Mouse (Mus musculus) midbrain, embryonic 14.5 days (tissue): ENCODE results near the gene Nudt22. TPM values are rescaled to one million over a fixed set of nuclear protein-coding genes. Genes with fewer than 3 reads are reported as not detected.

Experiments
- ATAC-seq: fragments of 200-750 bp; cut with Nextera tagmentation; 2 replicates; pipeline ENCODE4 v1.8.0; 2017; ENCODE audit warnings: moderate number of reproducible peaks, moderate library complexity; ENCODE audit not compliant: low FRiP score, low TSS enrichment
- DNase-seq: peaks from one replicate; pipeline ENCODE4 v3.0.0-alpha.2; 2015
- H3K27ac ChIP-seq: fragments of 300-500 bp; sonication (generic); replicated peaks from 2 replicates; pipeline ENCODE4 v1.5.1; 2014; ENCODE audit warnings: mild to moderate bottlenecking, low read depth, low read length, moderate library complexity
- H3K27me3 ChIP-seq: fragments of 300-500 bp; sonication (generic); 2 replicates; pipeline ENCODE4 v1.6.1; 2014; ENCODE audit warnings: low read length, control low read depth, mixed read lengths; ENCODE audit not compliant: control insufficient read depth, insufficient read depth
- H3K36me3 ChIP-seq: fragments of 300-500 bp; sonication (generic); 2 replicates; pipeline ENCODE4 v1.6.1; 2014; ENCODE audit warnings: low read length, control low read depth; ENCODE audit not compliant: control insufficient read depth, insufficient read depth
- H3K4me1 ChIP-seq: fragments of 300-500 bp; sonication (generic); 2 replicates; pipeline ENCODE4 v1.6.1; 2014; ENCODE audit warnings: mild to moderate bottlenecking, antibody characterized with exemption, low read length, control low read depth; ENCODE audit not compliant: control insufficient read depth, insufficient read depth
- H3K4me2 ChIP-seq: fragments of 300-500 bp; sonication (generic); 2 replicates; pipeline ENCODE4 v1.6.1; 2014; ENCODE audit warnings: mild to moderate bottlenecking, low read length, moderate library complexity
- H3K4me3 ChIP-seq: fragments of 300-500 bp; sonication (generic); replicated peaks from 2 replicates; pipeline ENCODE4 v1.5.1; 2014; ENCODE audit warnings: low read depth, low read length
- H3K9ac ChIP-seq: fragments of 300-500 bp; sonication (generic); replicated peaks from 2 replicates; pipeline ENCODE4 v1.6.1; 2014; ENCODE audit warnings: mild to moderate bottlenecking, low read length, moderate library complexity
- H3K9me3 ChIP-seq: fragments of 300-500 bp; sonication (generic); 2 replicates; pipeline ENCODE4 v1.6.1; 2016; ENCODE audit warnings: low read length, control low read depth, mixed read lengths; ENCODE audit not compliant: control insufficient read depth
- WGBS: fragments of 180-500 bp; shearing (Covaris S2); extraction: QIAGEN DNeasy Blood & Tissue Kit; methylation state at CpG from one replicate; pipeline ENCODE4 v1.1.7; 2014; 5-methylcytosine and 5-hydroxymethylcytosine counted together
- polyA plus RNA-seq: library from polyadenylated mRNA; unstranded; fragments of >200 nt; fragmentation: Nextera tagmentation; extraction: Ambion mirVana; gene quantifications from 2 replicates; pipeline ENCODE4 v1.2.1, GENCODE M21; 2014

Gene Nudt22
- 19.4 and 20.2 TPM in 2 replicates for polyA plus RNA-seq

DNA sequence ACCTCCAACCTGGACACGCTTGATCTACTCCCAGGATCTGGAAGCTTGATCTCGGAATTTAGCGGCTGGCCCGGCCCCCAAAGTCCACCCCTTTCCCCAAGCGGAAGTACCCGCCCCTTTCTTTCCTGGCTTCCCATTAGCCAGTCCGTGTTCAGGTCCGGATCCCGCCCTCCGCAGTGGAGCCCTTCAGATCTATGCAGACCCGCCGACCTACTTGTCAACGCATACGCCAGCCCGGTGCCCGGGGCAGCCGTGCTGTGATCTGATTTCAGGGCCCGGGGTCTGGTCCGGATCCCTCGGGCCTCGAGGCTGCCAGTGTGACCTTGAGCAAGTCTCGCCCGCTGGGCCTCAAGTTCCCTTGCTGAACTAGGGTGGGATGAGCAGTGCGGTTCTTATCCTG is at the start of gene Nudt22, which contains the start of gene Trpt1:
TSS of gene Nudt22 (minus strand) at position 112 of the 400 bp plus-strand sequence.
TSS of gene Trpt1 (plus strand) at position 126 of the 400 bp plus-strand sequence.
- H3K4me3 ChIP-seq, result peak within 1 kb of the TSS; percentile 63
- H3K27ac ChIP-seq, result peak within 1 kb of the TSS; percentile 67; the same call in 1 of the 2 replicates
- H3K4me2 ChIP-seq, result peak within 1 kb of the TSS; percentile 87
- peak within 1 kb of the TSS; percentile 73 for H3K9ac ChIP-seq
- WGBS, result under 1% methylated on average over 24 of the region's 24 CpGs
- H3K27me3 ChIP-seq, result no peaks in the 10 kb centered on the region
- DNase-seq, result peak; percentile 88
- peaks cover 34% of the 10 kb centered on the region for H3K4me1 ChIP-seq
- H3K36me3 ChIP-seq, result peaks cover 22% of the 10 kb centered on the region
- H3K9me3 ChIP-seq, result no peaks in the 10 kb centered on the region
- ATAC-seq, result peak; percentile 59

DNA sequence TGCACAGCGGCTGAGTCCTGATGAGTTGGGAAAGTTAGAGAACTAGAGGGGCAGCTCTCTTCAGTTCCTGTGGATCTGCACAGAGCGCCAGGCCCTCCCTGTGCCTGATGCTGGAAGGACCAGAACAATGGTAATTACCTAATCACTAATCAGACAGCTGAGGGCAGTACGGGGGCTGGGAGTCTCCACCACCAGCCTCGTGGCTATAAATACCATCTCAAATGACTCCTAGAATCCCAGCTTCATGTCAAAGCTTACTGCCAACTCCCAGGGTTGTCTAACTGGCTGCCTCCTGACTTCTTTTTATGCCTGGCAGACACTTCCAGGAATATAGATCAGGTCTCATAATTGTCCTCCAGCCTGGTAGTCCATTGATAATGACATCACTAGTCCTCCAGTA is 48.8 kb upstream of the Nudt22 start:
- Histone ChIP-seq H3K4me1 (no peaks in the 10 kb centered on the region), H3K9ac (no peak overlapping the region), H3K4me2 (no peak overlapping the region), H3K27ac (no peak overlapping the region), H3K9me3 (no peaks in the 10 kb centered on the region), H3K27me3 (no peaks in the 10 kb centered on the region), H3K36me3 (no peaks in the 10 kb centered on the region), H3K4me3 (no peak overlapping the region)
- no peak for ATAC-seq
- DNase-seq, result no peak
- 47% methylated on average over 4 of the region's 4 CpGs for WGBS

DNA sequence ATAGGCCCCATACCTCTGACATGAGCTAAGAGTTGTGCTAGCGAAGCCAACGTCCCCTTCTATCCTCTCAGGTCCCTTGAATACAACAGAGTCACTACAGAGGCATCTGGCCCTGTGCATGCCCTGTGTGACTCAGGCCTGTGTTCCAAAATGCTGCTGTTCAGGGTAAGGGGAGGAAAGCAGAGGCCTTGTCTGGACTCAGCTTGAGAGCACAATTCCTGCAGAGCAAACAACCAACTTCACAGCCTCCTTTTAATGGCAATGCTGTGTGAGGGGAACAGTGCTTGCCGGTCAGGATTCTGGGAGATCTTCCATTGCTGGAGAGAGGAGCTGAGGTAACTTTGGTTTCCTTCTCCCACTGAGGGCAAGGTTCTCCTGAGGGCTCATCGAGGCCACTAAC is 48.4 kb upstream of the Nudt22 start:
- WGBS, result 75% methylated on average over 4 of the region's 4 CpGs
- ATAC-seq, result no peak
- H3K36me3 ChIP-seq, result no peaks in the 10 kb centered on the region

DNA sequence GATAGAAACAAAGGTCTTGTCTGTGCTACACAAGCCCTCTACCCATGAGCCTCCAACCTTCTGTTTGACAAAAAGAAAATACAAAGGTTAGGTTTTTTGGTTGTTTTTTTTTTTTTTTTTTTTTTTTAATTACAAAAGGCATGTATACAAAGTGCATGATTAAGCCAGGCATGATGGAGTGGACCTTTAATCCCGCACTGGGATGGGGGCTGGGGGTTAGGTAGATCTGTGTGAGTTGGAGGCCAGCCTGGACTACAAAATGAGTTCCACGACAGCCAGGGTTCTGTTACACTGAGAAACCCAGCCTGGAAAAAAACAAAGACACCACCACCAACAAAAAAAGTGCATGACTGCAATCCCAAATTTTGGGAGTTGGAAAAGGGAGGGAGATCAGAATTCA is 45.3 kb upstream of the Nudt22 start:
- no peaks in the 10 kb centered on the region for H3K36me3 ChIP-seq
- peaks cover 18% of the 10 kb centered on the region for H3K4me1 ChIP-seq
- H3K4me3 ChIP-seq, result no peak overlapping the region
- no peak for ATAC-seq
- no peaks in the 10 kb centered on the region for H3K27me3 ChIP-seq
- H3K9me3 ChIP-seq, result no peaks in the 10 kb centered on the region
- DNase-seq, result no peak
- WGBS, result 87% methylated on average over 2 of the region's 2 CpGs
- H3K4me2 ChIP-seq, result peak overlapping the region; percentile 84; the same call in 1 of the 2 replicates
- H3K9ac ChIP-seq, result peak overlapping the region; percentile 66; the same call in 1 of the 2 replicates
- no peak overlapping the region for H3K27ac ChIP-seq

More for the DNA sequence above, 48.4 kb upstream of the Nudt22 start:
- Histone ChIP-seq H3K4me2 (no peak overlapping the region), H3K9me3 (no peaks in the 10 kb centered on the region), H3K27me3 (no peaks in the 10 kb centered on the region), H3K9ac (no peak overlapping the region), H3K4me1 (no peaks in the 10 kb centered on the region), H3K4me3 (no peak overlapping the region), H3K27ac (no peak overlapping the region)
- DNase-seq, result no peak

DNA sequence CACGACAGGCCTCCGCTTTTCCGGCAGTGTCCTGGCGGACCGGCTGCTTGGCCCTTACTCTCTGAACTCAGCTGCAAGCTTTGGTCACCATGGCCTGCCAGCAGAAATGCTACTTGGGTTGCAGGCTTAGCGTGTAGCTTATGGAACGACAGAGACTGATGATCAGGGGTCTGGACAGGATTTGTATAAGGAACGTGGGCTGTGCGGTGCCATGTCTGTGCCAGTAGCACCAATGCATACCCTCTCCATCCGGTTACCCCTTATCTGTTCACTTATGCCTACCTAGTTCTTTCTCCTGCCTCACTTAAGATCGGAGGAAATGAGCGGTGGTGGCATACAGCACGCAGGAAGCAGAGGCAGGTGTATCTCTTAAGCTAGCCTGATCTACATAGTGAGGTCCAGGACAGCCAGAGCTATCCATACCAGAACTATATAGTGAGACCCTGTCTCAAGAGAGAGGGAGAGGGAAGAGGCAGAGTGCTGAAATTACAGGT is 44.8 kb upstream of the Nudt22 start:
- DNase-seq (no peak), ATAC-seq (no peak)
- peak overlapping the region; percentile 66 for H3K9ac ChIP-seq
- no peaks in the 10 kb centered on the region; the same call in 1 of the 2 replicates for H3K36me3 ChIP-seq
- no peaks in the 10 kb centered on the region for H3K9me3 ChIP-seq
- H3K4me2 ChIP-seq, result peak overlapping the region; percentile 84
- peaks cover 18% of the 10 kb centered on the region for H3K4me1 ChIP-seq
- H3K27me3 ChIP-seq, result no peaks in the 10 kb centered on the region
- peak overlapping the region; percentile 93 for H3K27ac ChIP-seq
- peak overlapping the region; percentile 44 for H3K4me3 ChIP-seq
- 28% methylated on average over 13 of the region's 13 CpGs for WGBS

DNA sequence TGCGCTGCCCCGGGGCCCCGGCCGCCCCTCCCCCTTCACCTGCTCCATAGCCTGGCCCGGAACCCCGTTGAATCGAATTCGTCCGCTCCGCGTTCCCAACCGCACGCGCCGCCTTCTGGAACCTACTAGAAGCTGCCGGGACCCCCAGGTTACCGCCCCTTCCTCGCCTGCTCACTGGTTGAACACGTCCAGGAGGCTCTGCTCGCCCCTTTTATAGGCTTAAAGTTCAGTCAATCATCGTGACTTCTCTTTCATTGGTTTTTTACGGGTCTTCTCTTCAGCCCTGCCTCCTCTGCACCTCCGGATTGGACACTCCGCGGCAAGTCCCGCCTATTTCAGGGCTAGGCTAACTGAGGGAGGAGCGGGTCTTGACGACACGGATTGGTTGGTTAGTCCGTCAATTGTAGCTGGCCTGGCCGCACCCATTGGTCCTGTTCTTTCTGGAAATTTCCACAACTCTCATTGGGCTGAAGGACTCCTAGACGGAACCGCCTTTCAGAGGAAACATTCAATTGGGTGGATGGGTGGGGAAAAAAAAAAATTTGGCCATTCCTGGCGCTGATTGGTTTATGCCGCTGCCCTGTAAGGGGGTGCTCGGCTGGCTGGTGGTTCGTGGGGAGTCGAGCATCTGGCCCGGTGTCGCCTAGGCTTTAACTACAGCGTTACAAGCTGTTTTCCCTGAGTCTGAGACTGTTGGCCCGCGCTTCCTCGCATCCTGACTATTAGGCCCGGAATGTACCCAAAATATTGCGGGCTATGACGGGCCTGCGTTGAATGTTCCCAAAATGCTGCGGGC is 44.1 kb upstream of the Nudt22 start, which contains the start of gene Stip1:
TSS of gene Stip1 (minus strand) at position 127 of the 796 bp plus-strand sequence.
- H3K4me2 ChIP-seq, result peak within 1 kb of the TSS; percentile 84
- H3K9me3 ChIP-seq, result no peaks in the 10 kb centered on the region
- peaks cover 18% of the 10 kb centered on the region for H3K4me1 ChIP-seq
- no peaks in the 10 kb centered on the region for H3K27me3 ChIP-seq
- peak within 1 kb of the TSS; percentile 92 for H3K9ac ChIP-seq
- peak within 1 kb of the TSS; percentile 89 for H3K4me3 ChIP-seq
- ATAC-seq (peak; percentile 99), DNase-seq (peak; percentile 99)
- peak within 1 kb of the TSS; percentile 93 for H3K27ac ChIP-seq
- under 1% methylated on average over 49 of the region's 49 CpGs for WGBS
- peaks cover 5% of the 10 kb centered on the region for H3K36me3 ChIP-seq

DNA sequence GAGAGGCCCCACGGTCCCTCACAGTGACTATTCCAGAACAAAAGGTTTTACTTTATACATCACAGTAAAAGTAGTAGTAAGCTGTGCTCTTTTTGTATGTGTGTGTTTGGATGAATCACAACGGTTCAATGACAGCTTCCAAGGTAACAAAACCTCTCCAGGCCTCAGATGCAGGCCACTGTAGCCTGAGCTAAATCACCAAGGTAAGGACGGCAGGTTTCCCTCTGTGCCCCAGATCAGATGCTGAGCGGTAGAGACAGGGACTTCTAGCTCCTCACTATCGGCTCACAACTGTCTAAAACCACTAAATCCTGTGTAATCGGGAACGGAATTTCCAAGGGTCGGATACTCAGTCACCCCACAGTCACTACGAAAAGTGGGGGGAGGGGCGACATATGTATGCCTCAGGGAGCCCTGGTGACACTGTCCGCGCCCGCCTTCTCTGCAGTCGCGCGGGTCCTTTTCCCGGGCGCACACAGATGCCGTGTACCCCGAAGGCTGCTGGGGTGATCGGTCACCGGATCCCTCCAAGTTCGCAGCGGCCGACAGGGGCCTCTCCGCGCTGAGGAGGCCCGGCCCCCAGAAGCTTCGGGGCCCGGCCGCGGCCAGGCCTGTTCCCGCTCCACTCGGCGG is 43.3 kb upstream of the Nudt22 start:
- ATAC-seq (peak; percentile 12; the same call in 1 of the 2 replicates), DNase-seq (peak; percentile 77)
- 1% methylated on average over 32 of the region's 35 CpGs for WGBS
- Histone ChIP-seq H3K4me2 (peak overlapping the region; percentile 80), H3K36me3 (peaks cover 12% of the 10 kb centered on the region), H3K4me1 (peaks cover 18% of the 10 kb centered on the region), H3K27ac (peak overlapping the region; percentile 91), H3K9ac (peak overlapping the region; percentile 92), H3K27me3 (no peaks in the 10 kb centered on the region), H3K4me3 (peak overlapping the region; percentile 89), H3K9me3 (no peaks in the 10 kb centered on the region)

DNA sequence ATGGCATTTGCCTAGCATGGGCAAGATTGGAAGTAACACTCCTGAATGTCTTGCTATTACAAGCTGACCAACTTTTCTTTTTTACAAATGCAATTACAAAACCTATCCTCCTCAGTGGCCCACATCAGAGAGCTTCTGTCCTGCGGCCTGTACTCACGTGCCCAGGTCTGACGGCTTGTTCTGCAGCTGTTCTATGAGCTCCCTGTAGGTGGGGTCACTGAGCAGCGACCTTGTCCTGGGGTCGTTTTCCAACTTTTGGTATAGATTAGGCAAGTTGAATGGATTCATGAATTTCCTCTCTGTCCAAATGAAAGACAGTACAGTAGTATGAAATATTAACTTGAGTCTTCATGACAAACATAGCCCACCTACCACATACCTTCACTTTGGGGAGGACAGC is 38.1 kb upstream of the Nudt22 start:
- ATAC-seq (no peak), DNase-seq (no peak)
- Histone ChIP-seq H3K4me1 (peaks cover 17% of the 10 kb centered on the region), H3K4me3 (no peak overlapping the region), H3K27me3 (no peaks in the 10 kb centered on the region), H3K27ac (no peak overlapping the region), H3K36me3 (peaks cover 61% of the 10 kb centered on the region), H3K4me2 (no peak overlapping the region), H3K9ac (no peak overlapping the region), H3K9me3 (no peaks in the 10 kb centered on the region)
- 96% methylated on average over 5 of the region's 5 CpGs for WGBS
